Mouse (Mus musculus) limb, embryonic 12.5 days (tissue): ENCODE measurements around the gene Nod1. TPM values are rescaled to one million over a fixed set of nuclear protein-coding genes. Genes with fewer than 3 reads are reported as not detected.

Experiments
- ATAC-seq: fragments of 200-750 bp; cut with Nextera tagmentation; 2 replicates; pipeline ENCODE4 v1.8.0; 2017; ENCODE audit warnings: low read depth, moderate TSS enrichment; ENCODE audit not compliant: insufficient number of reproducible peaks, insufficient read depth, low FRiP score, low TSS enrichment
- H3K27ac ChIP-seq: fragments of 300-500 bp; sonication (generic); 2 replicates; pipeline ENCODE4 v1.5.1; 2016; ENCODE audit warnings: mild to moderate bottlenecking, moderate library complexity
- H3K27me3 ChIP-seq: fragments of 300-500 bp; sonication (generic); 2 replicates; pipeline ENCODE4 v1.6.1; 2016; ENCODE audit warnings: mild to moderate bottlenecking, moderate library complexity
- H3K36me3 ChIP-seq: fragments of 300-500 bp; sonication (generic); 2 replicates; pipeline ENCODE4 v1.6.1; 2016; ENCODE audit warnings: mild to moderate bottlenecking, moderate library complexity
- H3K4me1 ChIP-seq: fragments of 300-500 bp; sonication (generic); replicated peaks from 2 replicates; pipeline ENCODE4 v1.6.1; 2016
- H3K4me2 ChIP-seq: fragments of 300-500 bp; sonication (generic); 2 replicates; pipeline ENCODE4 v1.6.1; 2016; ENCODE audit warnings: mild to moderate bottlenecking, moderate library complexity
- H3K4me3 ChIP-seq: fragments of 300-500 bp; sonication (generic); replicated peaks from 2 replicates; pipeline ENCODE4 v1.5.1; 2016; ENCODE audit warnings: mild to moderate bottlenecking
- H3K9ac ChIP-seq: fragments of 300-500 bp; sonication (generic); replicated peaks from 2 replicates; pipeline ENCODE4 v1.6.1; 2016; ENCODE audit warnings: mild to moderate bottlenecking, moderate library complexity
- H3K9me3 ChIP-seq: fragments of 300-500 bp; sonication (generic); 2 replicates; pipeline ENCODE4 v1.6.1; 2016; ENCODE audit warnings: mild to moderate bottlenecking, moderate library complexity
- WGBS: fragments of 180-500 bp; shearing (Covaris S2); methylation state at CpG from one replicate; pipeline ENCODE4 v1.1.7; 2016; 5-methylcytosine and 5-hydroxymethylcytosine counted together
- polyA plus RNA-seq: library from polyadenylated mRNA; unstranded; fragments of >200 nt; fragmentation: Nextera tagmentation; extraction: Ambion mirVana; gene quantifications from 2 replicates; pipeline ENCODE4 v1.2.1, GENCODE M21; 2016

The Nod1 gene
- polyA plus RNA-seq, 1 experiment from 2014 or later = 3.8 TPM

DNA sequence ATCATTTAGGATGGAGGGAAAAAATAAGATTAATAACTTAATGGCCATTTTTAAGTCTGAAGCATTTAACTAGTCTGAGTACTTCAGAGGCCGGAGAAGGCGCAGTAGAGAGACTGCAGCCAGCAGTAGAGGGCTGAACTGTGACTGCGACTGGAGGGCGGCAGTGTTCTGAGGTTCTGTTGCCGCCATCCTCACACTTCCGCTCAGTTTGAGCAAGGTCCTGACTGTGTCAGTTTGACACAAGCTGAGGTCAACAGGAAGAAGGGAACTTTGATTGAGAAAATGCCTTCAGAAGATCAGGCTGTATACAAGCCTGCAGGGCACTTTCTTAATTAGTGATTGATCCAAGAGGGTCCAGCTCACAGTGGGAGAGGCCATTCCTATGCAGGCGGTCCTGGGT lies 86.2 kb downstream of the Nod1 start:
- no peak for ATAC-seq
- WGBS = 61% methylated on average over 7 of the region's 7 CpGs
- H3K9ac ChIP-seq = no peak overlapping the region

DNA sequence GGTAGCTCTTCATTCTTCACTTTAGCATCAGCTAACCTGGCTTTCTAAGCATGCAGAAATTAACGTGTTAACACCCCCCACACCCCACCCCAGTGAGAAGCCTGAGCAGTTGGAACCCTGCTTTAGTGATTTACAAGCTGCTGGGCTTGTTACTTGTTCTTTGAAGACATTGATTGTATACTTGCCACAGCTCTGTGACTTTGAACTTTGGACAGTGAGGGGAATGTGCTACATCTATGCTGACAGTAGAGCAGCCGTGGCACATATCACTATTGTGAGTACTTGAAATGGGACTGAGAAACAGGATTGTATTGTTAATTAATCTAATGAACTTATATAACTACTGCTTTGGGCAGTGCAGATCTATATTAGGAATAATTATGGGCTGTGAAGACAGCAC lies 89.0 kb downstream of the Nod1 start:
- H3K27me3 ChIP-seq = no peaks in the 10 kb centered on the region
- WGBS = 53% methylated on average over 2 of the region's 2 CpGs
- H3K4me3 ChIP-seq = no peak overlapping the region
- H3K9ac ChIP-seq = no peak overlapping the region
- no peak overlapping the region for H3K27ac ChIP-seq
- 0 out of 2 replicates have a peak, but pooled peaks cover 7% of the 10 kb centered on the region for H3K36me3 ChIP-seq
- H3K9me3 ChIP-seq = no peaks in the 10 kb centered on the region
- H3K4me1 ChIP-seq = peaks cover 7% of the 10 kb centered on the region; the same call in 1 of the 2 replicates
- H3K4me2 ChIP-seq = no peak overlapping the region
- no peak for ATAC-seq

More for the DNA sequence above, 86.2 kb downstream of the Nod1 start:
- Histone ChIP-seq H3K4me2 (no peak overlapping the region), H3K27ac (no peak overlapping the region), H3K27me3 (no peaks in the 10 kb centered on the region), H3K36me3 (0 out of 2 replicates have a peak, but pooled peaks cover 2% of the 10 kb centered on the region), H3K4me3 (no peak overlapping the region), H3K4me1 (peaks cover 7% of the 10 kb centered on the region; the same call in 1 of the 2 replicates), H3K9me3 (no peaks in the 10 kb centered on the region)

DNA sequence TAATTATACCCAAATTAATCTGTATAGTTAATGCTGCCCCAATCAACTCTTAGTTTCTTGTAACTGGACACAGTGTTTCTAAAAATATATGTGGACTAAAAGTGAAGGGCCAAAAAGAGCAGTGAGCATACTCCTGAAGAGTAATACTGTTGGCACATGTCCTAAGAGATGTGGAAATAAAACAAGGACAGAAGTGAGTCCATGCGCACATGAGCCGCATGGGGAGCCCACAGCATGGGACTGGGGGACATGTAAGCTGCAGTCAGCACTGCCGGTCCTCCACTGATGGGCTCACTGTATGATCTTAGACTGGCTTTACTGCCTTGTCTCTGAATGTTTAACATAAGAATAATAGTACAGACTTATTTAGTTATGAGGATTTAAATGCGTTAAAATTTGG lies 92.3 kb downstream of the Nod1 start:
- no peak overlapping the region for H3K4me3 ChIP-seq
- H3K27me3 ChIP-seq = no peaks in the 10 kb centered on the region
- no peak overlapping the region for H3K27ac ChIP-seq
- no peak for ATAC-seq
- no peak overlapping the region for H3K4me2 ChIP-seq
- no peak overlapping the region for H3K9ac ChIP-seq
- H3K9me3 ChIP-seq = no peaks in the 10 kb centered on the region
- H3K36me3 ChIP-seq = 0 out of 2 replicates have a peak, but pooled peaks cover 7% of the 10 kb centered on the region
- WGBS = 96% methylated on average over 4 of the region's 4 CpGs
- no peaks in the 10 kb centered on the region for H3K4me1 ChIP-seq

DNA sequence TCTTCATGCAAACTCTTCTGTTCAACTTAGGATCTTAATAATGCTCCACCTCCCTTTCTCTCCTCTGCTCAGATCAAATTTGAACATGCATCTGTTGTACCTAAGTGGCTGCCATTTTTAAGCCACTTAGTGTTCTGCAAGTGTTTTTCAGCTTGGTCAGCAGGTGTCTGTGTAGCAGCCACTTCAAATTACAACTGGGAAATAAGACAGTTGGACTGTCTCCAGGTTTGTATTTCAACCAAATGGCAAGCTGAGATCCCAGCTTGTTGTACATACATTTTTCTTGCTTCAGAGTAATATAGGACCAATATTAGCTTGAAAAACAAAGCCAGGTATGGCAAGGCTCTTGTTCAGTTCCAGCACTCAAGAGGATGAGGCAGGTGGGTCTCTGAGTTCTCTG lies 93.9 kb downstream of the Nod1 start:
- no peak overlapping the region for H3K9ac ChIP-seq
- H3K4me3 ChIP-seq = no peak overlapping the region
- no peak for ATAC-seq
- no peaks in the 10 kb centered on the region for H3K4me1 ChIP-seq
- no peaks in the 10 kb centered on the region for H3K9me3 ChIP-seq
- 0 out of 2 replicates have a peak, but pooled peaks cover 7% of the 10 kb centered on the region for H3K36me3 ChIP-seq
- no peaks in the 10 kb centered on the region for H3K27me3 ChIP-seq
- H3K4me2 ChIP-seq = no peak overlapping the region
- no peak overlapping the region for H3K27ac ChIP-seq

DNA sequence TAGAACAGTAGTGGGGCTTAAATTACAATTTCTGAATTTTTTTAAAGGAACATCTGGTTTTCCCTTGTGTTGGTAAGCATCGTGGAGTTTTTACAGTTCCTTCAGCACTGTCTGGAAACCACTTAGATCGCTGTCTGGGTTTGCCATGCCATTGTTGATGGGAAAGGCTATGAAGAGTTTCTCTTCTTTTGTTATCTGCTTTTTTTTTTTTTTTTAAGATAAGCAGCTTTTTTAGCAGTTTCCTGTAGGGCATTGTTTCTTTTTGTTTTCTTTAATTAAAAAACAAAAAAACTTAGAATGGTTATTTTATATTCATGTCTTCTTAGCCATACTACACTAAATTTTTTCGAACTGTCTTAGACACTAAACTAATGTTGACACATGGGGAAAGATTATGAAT lies 94.8 kb downstream of the Nod1 start:
- WGBS = 80% methylated on average over 3 of the region's 3 CpGs
- Histone ChIP-seq H3K4me1 (no peaks in the 10 kb centered on the region), H3K4me2 (no peak overlapping the region), H3K27me3 (no peaks in the 10 kb centered on the region), H3K4me3 (no peak overlapping the region), H3K27ac (no peak overlapping the region), H3K9me3 (no peaks in the 10 kb centered on the region), H3K36me3 (0 out of 2 replicates have a peak, but pooled peaks cover 7% of the 10 kb centered on the region), H3K9ac (no peak overlapping the region)
- no peak for ATAC-seq

DNA sequence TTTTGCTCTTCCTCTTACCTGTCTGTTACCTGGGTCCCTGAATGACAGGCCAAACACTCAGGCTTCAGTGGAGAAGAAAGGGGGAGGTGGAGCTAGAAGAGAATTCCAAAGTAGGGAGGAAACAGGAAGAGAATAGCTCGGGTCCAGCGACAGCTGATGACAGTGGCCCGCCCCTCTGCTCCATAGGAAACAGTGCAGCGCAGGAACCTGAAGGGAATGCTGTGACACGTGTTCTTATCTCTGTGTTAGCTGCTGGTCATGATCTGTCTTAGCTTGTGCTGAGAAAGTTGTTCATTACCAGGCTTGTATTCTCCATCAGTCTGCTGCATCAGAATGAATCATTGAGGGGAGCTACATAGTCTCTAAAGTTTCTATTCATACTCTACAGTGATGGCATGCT lies 95.6 kb downstream of the Nod1 start:
- Histone ChIP-seq H3K9me3 (no peaks in the 10 kb centered on the region), H3K4me2 (no peak overlapping the region), H3K4me3 (no peak overlapping the region), H3K4me1 (no peaks in the 10 kb centered on the region), H3K9ac (no peak overlapping the region), H3K27me3 (no peaks in the 10 kb centered on the region), H3K36me3 (0 out of 2 replicates have a peak, but pooled peaks cover 7% of the 10 kb centered on the region), H3K27ac (no peak overlapping the region)
- 50% methylated on average over 5 of the region's 5 CpGs for WGBS
- no peak for ATAC-seq

Other genes with a start within 250 kb of the Nod1 start
- gene Znrf2, start 155.7 kb downstream of the Nod1 start, polyA plus RNA-seq = 3.1 and 3.9 TPM in 2 replicates
- 8.0 and 10.6 TPM in 2 replicates for gene Ggct, start 20.3 kb upstream of the Nod1 start, polyA plus RNA-seq
- 148 and 149 TPM in 2 replicates for gene Gars, start 65.4 kb upstream of the Nod1 start, polyA plus RNA-seq
- 0.09 TPM in 1 of 2 replicates, not detected in the other for gene Crhr2, start 160.4 kb upstream of the Nod1 start, polyA plus RNA-seq
- not detected in 2 replicates for gene Inmt, start 202.4 kb upstream of the Nod1 start, polyA plus RNA-seq
- 15.2 and 19.2 TPM in 2 replicates for gene Mindy4, start 230.8 kb upstream of the Nod1 start, polyA plus RNA-seq